Mouse (Mus musculus): ENCODE results near the gene Cwc25. TPM values are rescaled to one million over a fixed set of nuclear protein-coding genes. Genes with fewer than 3 reads are reported as not detected.

Cwc25 gene
- polyA plus RNA-seq, 1 experiment: 8.7 TPM

GRCm38 (mm10) chr11:97799994-97800690, 33.8 kb upstream of the Cwc25 start:
- H3K79me2 ChIP-seq (ENCODE audit: control insufficient read depth, insufficient read depth): peaks cover 57% of the 10 kb centered on the region
- H3K4me3 ChIP-seq (ENCODE audit: insufficient read depth, poor library complexity, severe bottlenecking): peak overlapping the region; percentile 98
- H3ac ChIP-seq (ENCODE audit: control insufficient read depth, insufficient read length, low read depth): peak overlapping the region; percentile 66
- TF ChIP-seq MYOD1 (IDR thresholded peaks at IDR 0.05; ENCODE audit: control insufficient read depth, insufficient read length, low read depth) (no peak), CTCF (IDR thresholded peaks at IDR 0.05; ENCODE audit: control insufficient read depth, insufficient read depth, insufficient read length) (no peak), MAX (IDR thresholded peaks at IDR 0.05) (no peak), USF1 (IDR thresholded peaks at IDR 0.05; ENCODE audit: low read depth) (no peak), CEBPB (IDR thresholded peaks at IDR 0.05; ENCODE audit: low read depth) (no peak), FOSL1 (IDR thresholded peaks at IDR 0.05; ENCODE audit: insufficient read depth, low read length, poor library complexity, severe bottlenecking) (no peak), MYOG (IDR thresholded peaks at IDR 0.05; ENCODE audit: control insufficient read depth, extremely low read depth, insufficient read length) (no peak)
- H3K79me3 ChIP-seq (ENCODE audit: low read depth): peaks cover 48% of the 10 kb centered on the region
- no peaks in the 10 kb centered on the region for H3K27me3 ChIP-seq (ENCODE audit: control insufficient read depth, insufficient read depth, insufficient read length)
- peaks cover 19% of the 10 kb centered on the region for H3K36me3 ChIP-seq (ENCODE audit: control insufficient read depth, insufficient read depth)

- Histone ChIP-seq H3K4me3 (ENCODE audit: insufficient read depth, poor library complexity, severe bottlenecking) (peak overlapping the region; percentile 98), H3K79me2 (ENCODE audit: control insufficient read depth, insufficient read depth) (peaks cover 49% of the 10 kb centered on the region), H3K36me3 (ENCODE audit: control insufficient read depth, insufficient read depth) (peaks cover 19% of the 10 kb centered on the region), H3ac (ENCODE audit: control insufficient read depth, insufficient read length, low read depth) (peak overlapping the region; percentile 93), H3K27me3 (ENCODE audit: control insufficient read depth, insufficient read depth, insufficient read length) (no peaks in the 10 kb centered on the region), H3K79me3 (ENCODE audit: low read depth) (peaks cover 41% of the 10 kb centered on the region)
- no peak for TF ChIP-seq CEBPB (IDR thresholded peaks at IDR 0.05; ENCODE audit: low read depth)
- TF ChIP-seq FOSL1 (IDR thresholded peaks at IDR 0.05; ENCODE audit: insufficient read depth, low read length, poor library complexity, severe bottlenecking): no peak
- TF ChIP-seq MAX (IDR thresholded peaks at IDR 0.05): peak; percentile 84
- no peak for TF ChIP-seq USF1 (IDR thresholded peaks at IDR 0.05; ENCODE audit: low read depth)
Measured at GRCm38 (mm10) chr11:97799146-97799993, 33.0 kb upstream of the Cwc25 start.

- peak within 1 kb of the TSS; percentile 93 for H3ac ChIP-seq (ENCODE audit: control insufficient read depth, insufficient read length, low read depth)
- peak within 1 kb of the TSS; percentile 98 for H3K4me3 ChIP-seq (ENCODE audit: insufficient read depth, poor library complexity, severe bottlenecking)
- peaks cover 35% of the 10 kb centered on the region for H3K79me3 ChIP-seq (ENCODE audit: low read depth)
- no peak for TF ChIP-seq MYOG (IDR thresholded peaks at IDR 0.05; ENCODE audit: control insufficient read depth, extremely low read depth, insufficient read length)
- no peak for TF ChIP-seq USF1 (IDR thresholded peaks at IDR 0.05; ENCODE audit: low read depth)
- no peak for TF ChIP-seq MAX (IDR thresholded peaks at IDR 0.05)
- TF ChIP-seq MYOD1 (IDR thresholded peaks at IDR 0.05; ENCODE audit: control insufficient read depth, insufficient read length, low read depth): no peak
- no peak for TF ChIP-seq CEBPB (IDR thresholded peaks at IDR 0.05; ENCODE audit: low read depth)
- H3K27me3 ChIP-seq (ENCODE audit: control insufficient read depth, insufficient read depth, insufficient read length): no peaks in the 10 kb centered on the region
- peaks cover 43% of the 10 kb centered on the region for H3K79me2 ChIP-seq (ENCODE audit: control insufficient read depth, insufficient read depth)
- H3K36me3 ChIP-seq (ENCODE audit: control insufficient read depth, insufficient read depth): peaks cover 17% of the 10 kb centered on the region
Measured at GRCm38 (mm10) chr11:97798782-97799145, 32.4 kb upstream of the Cwc25 start, which contains the start of gene Lasp1. TSS of gene Lasp1 (plus strand) at chr11:97799000.

- Histone ChIP-seq H3K27me3 (ENCODE audit: control insufficient read depth, insufficient read depth, insufficient read length) (no peaks in the 10 kb centered on the region), H3K36me3 (ENCODE audit: control insufficient read depth, insufficient read depth) (peaks cover 14% of the 10 kb centered on the region), H3ac (ENCODE audit: control insufficient read depth, insufficient read length, low read depth) (no peak overlapping the region), H3K4me3 (ENCODE audit: insufficient read depth, poor library complexity, severe bottlenecking) (no peak overlapping the region), H3K79me3 (ENCODE audit: low read depth) (peaks cover 28% of the 10 kb centered on the region), H3K79me2 (ENCODE audit: control insufficient read depth, insufficient read depth) (peaks cover 36% of the 10 kb centered on the region)
- TF ChIP-seq MYOG (IDR thresholded peaks at IDR 0.05; ENCODE audit: control insufficient read depth, extremely low read depth, insufficient read length): no peak
- TF ChIP-seq FOSL1 (IDR thresholded peaks at IDR 0.05; ENCODE audit: insufficient read depth, low read length, poor library complexity, severe bottlenecking): no peak
- TF ChIP-seq MAX (IDR thresholded peaks at IDR 0.05): no peak
- no peak for TF ChIP-seq MYOD1 (IDR thresholded peaks at IDR 0.05; ENCODE audit: control insufficient read depth, insufficient read length, low read depth)
- no peak for TF ChIP-seq CTCF (IDR thresholded peaks at IDR 0.05; ENCODE audit: control insufficient read depth, insufficient read depth, insufficient read length)
- TF ChIP-seq USF1 (IDR thresholded peaks at IDR 0.05; ENCODE audit: low read depth): no peak
- TF ChIP-seq CEBPB (IDR thresholded peaks at IDR 0.05; ENCODE audit: low read depth): no peak
Measured at GRCm38 (mm10) chr11:97798083-97798435, 31.7 kb upstream of the Cwc25 start.

- peaks cover 10% of the 10 kb centered on the region for H3K36me3 ChIP-seq (ENCODE audit: control insufficient read depth, insufficient read depth)
- H3K27me3 ChIP-seq (ENCODE audit: control insufficient read depth, insufficient read depth, insufficient read length): no peaks in the 10 kb centered on the region
- TF ChIP-seq MAX (IDR thresholded peaks at IDR 0.05): peak; percentile 80
- peak; percentile 60 for TF ChIP-seq CEBPB (IDR thresholded peaks at IDR 0.05; ENCODE audit: low read depth)
- TF ChIP-seq FOSL1 (IDR thresholded peaks at IDR 0.05; ENCODE audit: insufficient read depth, low read length, poor library complexity, severe bottlenecking): no peak
- H3ac ChIP-seq (ENCODE audit: control insufficient read depth, insufficient read length, low read depth): no peak overlapping the region
- H3K4me3 ChIP-seq (ENCODE audit: insufficient read depth, poor library complexity, severe bottlenecking): no peak overlapping the region
- H3K79me2 ChIP-seq (ENCODE audit: control insufficient read depth, insufficient read depth): peaks cover 30% of the 10 kb centered on the region
- peaks cover 24% of the 10 kb centered on the region for H3K79me3 ChIP-seq (ENCODE audit: low read depth)
Measured at GRCm38 (mm10) chr11:97797369-97798082, 31.2 kb upstream of the Cwc25 start.

Measured in C2C12 (cell line).